Mouse (Mus musculus): ENCODE measurements around the gene B4galnt1. TPM values are rescaled to one million over a fixed set of nuclear protein-coding genes. Genes with fewer than 3 reads are reported as not detected.
"Not testable (repeated sequence)": the region's sequence is repeated elsewhere in the genome, so short reads cannot be mapped to it uniquely, and the experiment has no call there.

Gene B4galnt1
- polyA plus RNA-seq, 1 experiment from 2014 or later, result 9.3 TPM

DNA sequence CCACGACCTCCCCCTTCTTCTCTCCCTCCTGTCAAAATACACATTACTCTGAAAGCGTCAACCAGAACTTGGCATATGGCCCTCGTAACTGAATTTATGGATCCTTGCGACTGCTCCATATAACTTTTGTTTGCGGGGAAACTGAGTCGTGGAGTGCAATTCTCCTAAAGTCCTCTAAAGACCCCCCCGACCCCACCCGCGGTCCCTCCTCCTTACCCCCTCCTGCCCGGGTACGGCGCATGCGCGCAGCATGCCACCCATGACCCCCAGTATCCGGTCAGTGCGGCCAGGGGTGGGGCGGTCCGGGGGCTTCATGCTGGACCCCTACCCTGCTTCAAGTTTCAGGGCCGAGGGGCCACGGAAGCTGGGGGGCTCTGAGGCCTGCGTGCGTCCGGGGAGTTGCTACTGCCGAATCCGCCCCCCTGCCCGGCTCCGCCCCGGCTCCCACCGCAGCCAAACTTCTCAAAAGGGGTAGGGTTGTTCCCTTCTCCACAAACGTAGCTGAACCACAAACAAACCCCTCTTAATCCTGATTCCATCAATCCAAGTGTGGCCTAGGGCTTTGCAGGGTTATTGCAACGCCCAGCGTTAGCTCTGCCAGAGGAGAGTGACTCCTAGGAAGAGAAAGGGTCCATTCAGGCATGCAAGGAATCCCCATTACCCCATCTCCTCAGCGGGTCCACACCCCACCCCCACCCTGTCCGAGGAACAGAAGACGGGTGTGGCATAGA is 24.8 kb downstream of the B4galnt1 start, which contains the start of gene Arhgef25:
TSS of gene Arhgef25 (minus strand) at position 433 of the 731 bp plus-strand sequence.
- H3K36me3 ChIP-seq, result peaks cover 10% of the 10 kb centered on the region; the same call in 1 of the 2 replicates
- peaks cover 79% of the 10 kb centered on the region for H3K4me1 ChIP-seq (replicated peaks)
- ATAC-seq (ENCODE audit: low read depth), result 0 out of 2 replicates have a peak, but pooled peaks have one; percentile 1

DNA sequence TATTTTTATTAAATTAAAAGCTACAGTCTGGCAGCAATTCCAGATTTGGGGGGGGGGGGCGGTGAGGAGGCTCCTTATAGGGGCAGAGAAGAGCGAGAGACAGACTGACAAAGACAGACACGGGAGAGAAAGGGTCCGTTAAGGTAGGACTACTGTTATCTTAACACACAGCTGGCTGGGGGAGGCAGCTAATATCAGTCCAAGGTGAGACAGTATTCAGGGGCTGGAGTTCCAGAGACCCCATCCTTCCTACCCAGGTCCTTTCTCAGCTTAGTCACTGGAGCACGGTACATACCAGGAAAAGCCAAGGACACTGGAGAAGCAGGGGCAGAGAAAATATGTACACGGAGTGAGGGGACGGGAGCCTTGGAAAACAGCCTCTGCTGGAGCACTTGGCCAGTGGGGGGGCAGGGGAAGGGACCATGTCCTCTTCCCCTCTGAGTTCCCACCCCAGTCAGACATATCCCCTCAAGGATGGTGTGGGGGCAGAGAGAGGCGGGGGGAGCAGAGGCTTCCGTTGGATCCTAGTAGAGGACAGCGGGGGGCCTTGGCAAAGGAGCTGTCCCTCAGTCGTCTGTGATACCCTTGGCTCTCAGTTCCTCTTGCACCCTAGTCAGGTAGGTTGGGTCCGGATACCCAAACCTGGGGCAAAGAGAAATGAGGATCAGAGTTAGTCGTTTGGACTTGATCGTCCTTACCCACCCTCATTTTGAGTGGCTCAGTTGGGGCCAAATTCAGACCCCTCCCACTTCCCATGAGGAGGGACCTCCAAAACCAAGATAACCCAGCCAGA is 25.6 kb downstream of the B4galnt1 start:
- peaks cover 10% of the 10 kb centered on the region; the same call in 1 of the 2 replicates for H3K36me3 ChIP-seq
- H3K4me2 ChIP-seq, result peak overlapping the region; percentile 99
- peaks cover 84% of the 10 kb centered on the region for H3K4me1 ChIP-seq (replicated peaks)
- peak; percentile 34 for ATAC-seq (ENCODE audit: low read depth)
- DNase-seq, result no peak
- H3K27me3 ChIP-seq, result no peaks in the 10 kb centered on the region
- peak overlapping the region; percentile 90 for H3K27ac ChIP-seq
- 22% methylated on average over 14 of the region's 14 CpGs for WGBS (ENCODE audit: insufficient replicate concordance)
- peak overlapping the region; percentile 64 for H3K4me3 ChIP-seq (replicated peaks)
- H3K9ac ChIP-seq, result peak overlapping the region; percentile 79
- no peaks in the 10 kb centered on the region for H3K9me3 ChIP-seq (replicated peaks)

More for the DNA sequence above, 24.8 kb downstream of the B4galnt1 start, which contains the start of gene Arhgef25:
- no peaks in the 10 kb centered on the region for H3K9me3 ChIP-seq (replicated peaks)
- peak within 1 kb of the TSS; percentile 64 for H3K4me3 ChIP-seq (replicated peaks)
- peak within 1 kb of the TSS; percentile 90 for H3K27ac ChIP-seq
- DNase-seq, result peak; percentile 42
- peaks cover under 1% of the 10 kb centered on the region; the same call in 1 of the 2 replicates for H3K27me3 ChIP-seq
- H3K9ac ChIP-seq, result peak within 1 kb of the TSS; percentile 79
- H3K4me2 ChIP-seq, result peak within 1 kb of the TSS; percentile 99
- 1% methylated on average over 35 of the region's 35 CpGs for WGBS (ENCODE audit: insufficient replicate concordance)

DNA sequence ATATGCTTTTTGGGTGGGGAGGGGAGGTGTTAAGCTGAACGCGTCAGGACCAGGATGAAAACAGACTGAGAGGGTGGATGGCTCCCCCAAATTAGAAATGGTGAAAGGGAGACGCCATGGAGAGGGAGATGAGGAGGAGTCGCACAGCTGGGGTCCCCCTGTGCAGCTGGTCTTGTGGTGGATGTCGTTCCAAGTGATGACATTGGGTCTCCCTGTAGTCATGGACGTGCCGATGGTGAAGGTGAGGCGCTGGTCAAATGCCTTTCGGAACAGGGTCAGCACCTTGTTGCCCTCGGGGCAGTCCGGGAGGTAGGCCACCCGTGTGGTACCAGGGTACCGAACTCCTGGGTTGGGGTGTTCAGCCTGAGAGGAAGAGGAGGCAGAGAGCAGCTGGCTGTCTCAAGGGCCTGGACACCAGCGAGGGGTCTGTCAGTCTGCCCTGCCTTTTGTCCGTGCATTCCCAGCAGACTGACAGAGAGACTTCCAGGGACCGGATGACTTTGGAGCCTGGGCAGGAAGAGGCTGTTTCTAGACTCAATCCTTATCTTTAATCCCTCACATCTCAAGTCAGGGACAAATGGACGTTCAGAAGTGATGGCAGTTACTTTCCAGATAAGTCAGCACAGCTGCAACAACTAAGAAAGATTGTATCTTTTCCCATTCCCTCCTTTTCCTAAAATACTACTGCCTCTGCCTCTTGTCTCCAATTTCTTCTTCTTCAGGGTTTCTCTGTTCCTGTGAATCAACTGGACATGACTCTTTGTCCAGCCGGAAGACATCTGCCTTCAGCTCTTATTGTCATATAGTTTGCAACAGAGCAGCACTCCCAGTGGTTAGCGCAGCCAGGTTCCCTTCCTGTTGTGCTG is 26.4 kb downstream of the B4galnt1 start:
- Histone ChIP-seq H3K4me1 (replicated peaks) (peaks cover 87% of the 10 kb centered on the region), H3K36me3 (peaks cover 10% of the 10 kb centered on the region; the same call in 1 of the 2 replicates), H3K27me3 (no peaks in the 10 kb centered on the region), H3K9me3 (replicated peaks) (no peaks in the 10 kb centered on the region), H3K27ac (peak overlapping the region; percentile 90), H3K4me2 (peak overlapping the region; percentile 99), H3K9ac (peak overlapping the region; percentile 79), H3K4me3 (replicated peaks) (no peak overlapping the region)
- WGBS (ENCODE audit: insufficient replicate concordance), result 57% methylated on average over 19 of the region's 19 CpGs
- ATAC-seq (ENCODE audit: low read depth) (no peak), DNase-seq (no peak)

DNA sequence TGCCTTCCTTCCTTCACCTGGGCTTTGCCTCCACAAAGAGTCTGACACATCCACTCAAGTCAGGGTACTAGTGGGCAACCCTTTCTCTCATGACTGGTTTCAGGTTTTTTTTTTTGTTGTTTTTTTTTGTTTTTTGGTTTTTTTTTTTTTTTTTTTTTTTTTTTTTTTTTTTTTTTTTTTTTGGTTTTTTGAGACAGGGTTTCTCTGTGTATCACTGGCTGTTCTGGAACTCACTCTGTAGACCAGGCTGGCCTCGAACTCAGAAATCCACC is 27.0 kb downstream of the B4galnt1 start:
- H3K4me2 ChIP-seq; H3K9me3 ChIP-seq (replicated peaks); H3K27me3 ChIP-seq; H3K9ac ChIP-seq; DNase-seq; H3K4me3 ChIP-seq (replicated peaks); ATAC-seq (ENCODE audit: low read depth): not testable (repeated sequence)
- 64% methylated on average over 1 of the region's 1 CpGs for WGBS (ENCODE audit: insufficient replicate concordance)
- Histone ChIP-seq H3K27ac (peak overlapping the region; percentile 90), H3K4me1 (replicated peaks) (peaks cover 90% of the 10 kb centered on the region), H3K36me3 (peaks cover 11% of the 10 kb centered on the region)

DNA sequence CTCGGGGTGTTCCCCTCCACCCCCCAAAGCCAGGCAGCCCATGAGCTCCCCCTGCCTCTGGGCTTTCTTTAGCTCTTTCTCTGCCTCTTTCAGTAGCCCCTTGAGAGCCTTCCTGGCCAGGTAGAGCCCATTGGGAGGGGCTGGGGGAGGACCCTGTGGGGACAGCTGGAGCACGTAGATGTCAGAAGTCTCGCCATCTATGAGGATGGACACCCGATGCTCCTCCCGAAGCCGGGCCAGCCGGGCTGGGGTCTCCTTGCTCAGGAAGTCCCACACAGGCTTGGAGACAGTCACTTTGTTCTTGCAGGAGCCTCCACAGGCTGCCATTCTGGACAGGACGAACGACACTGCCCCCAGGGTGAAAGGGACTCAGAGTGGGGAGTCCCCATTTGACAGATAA is 28.0 kb downstream of the B4galnt1 start:
- no peaks in the 10 kb centered on the region for H3K27me3 ChIP-seq
- peaks cover 21% of the 10 kb centered on the region for H3K36me3 ChIP-seq
- 71% methylated on average over 9 of the region's 9 CpGs for WGBS (ENCODE audit: insufficient replicate concordance)
- no peak overlapping the region for H3K4me3 ChIP-seq (replicated peaks)
- H3K4me1 ChIP-seq (replicated peaks), result peaks cover 92% of the 10 kb centered on the region
- peak overlapping the region; percentile 89 for H3K27ac ChIP-seq
- H3K9ac ChIP-seq, result peak overlapping the region; percentile 43; the same call in 1 of the 2 replicates
- peak overlapping the region; percentile 34 for H3K4me2 ChIP-seq
- DNase-seq (no peak), ATAC-seq (ENCODE audit: low read depth) (no peak)
- H3K9me3 ChIP-seq (replicated peaks), result no peaks in the 10 kb centered on the region

DNA sequence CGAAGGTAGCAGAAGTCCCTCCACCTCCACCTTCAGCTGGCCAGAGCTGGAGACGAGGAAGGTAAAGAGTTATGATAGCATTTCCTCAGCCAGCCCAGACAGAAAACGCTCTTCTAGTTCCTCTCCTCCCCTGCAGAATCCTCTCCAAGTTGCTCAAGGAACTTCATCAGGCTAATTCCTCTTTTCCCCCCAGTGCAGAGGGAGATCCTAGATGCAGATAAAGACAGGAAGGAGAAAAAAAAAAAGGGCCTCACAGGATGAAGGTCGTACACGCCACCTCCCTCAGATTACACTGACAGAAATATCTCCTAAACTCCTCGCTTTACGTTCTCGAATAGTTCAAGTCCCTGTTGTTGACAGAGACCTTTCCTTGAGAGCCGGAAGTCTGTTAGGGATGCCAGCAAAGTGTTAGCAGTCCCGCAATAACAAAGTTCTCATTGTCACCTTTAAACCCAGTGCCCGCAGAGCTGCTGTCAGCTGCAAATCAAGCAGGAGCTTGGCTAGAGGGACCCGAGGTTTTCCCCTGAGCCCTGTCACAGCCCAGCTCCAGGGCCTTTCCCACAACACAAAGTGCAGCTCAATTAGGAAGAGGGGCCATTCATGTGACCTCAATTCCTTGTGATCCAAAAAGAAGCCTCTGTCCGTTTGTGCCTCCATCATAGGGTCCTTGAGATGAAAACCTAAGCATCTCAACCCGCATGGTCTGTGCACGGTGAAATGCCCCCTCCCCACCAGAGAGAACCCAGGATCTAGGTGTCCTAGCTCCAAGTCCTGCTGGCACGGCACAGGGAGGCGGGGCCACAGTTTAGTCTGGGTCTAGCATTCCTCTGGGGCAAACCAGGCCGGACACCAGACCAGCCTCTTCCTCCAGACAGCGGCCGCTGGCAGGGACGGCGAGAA is 29.7 kb downstream of the B4galnt1 start:
- Histone ChIP-seq H3K27ac (peak overlapping the region; percentile 93), H3K27me3 (no peaks in the 10 kb centered on the region), H3K4me3 (replicated peaks) (peak overlapping the region; percentile 88), H3K9me3 (replicated peaks) (no peaks in the 10 kb centered on the region), H3K4me2 (peak overlapping the region; percentile 98), H3K4me1 (replicated peaks) (peaks cover 84% of the 10 kb centered on the region), H3K9ac (peak overlapping the region; percentile 95), H3K36me3 (peaks cover 37% of the 10 kb centered on the region)
- ATAC-seq (ENCODE audit: low read depth) (peak; percentile 61), DNase-seq (no peak)
- 5% methylated on average over 22 of the region's 22 CpGs for WGBS (ENCODE audit: insufficient replicate concordance)

DNA sequence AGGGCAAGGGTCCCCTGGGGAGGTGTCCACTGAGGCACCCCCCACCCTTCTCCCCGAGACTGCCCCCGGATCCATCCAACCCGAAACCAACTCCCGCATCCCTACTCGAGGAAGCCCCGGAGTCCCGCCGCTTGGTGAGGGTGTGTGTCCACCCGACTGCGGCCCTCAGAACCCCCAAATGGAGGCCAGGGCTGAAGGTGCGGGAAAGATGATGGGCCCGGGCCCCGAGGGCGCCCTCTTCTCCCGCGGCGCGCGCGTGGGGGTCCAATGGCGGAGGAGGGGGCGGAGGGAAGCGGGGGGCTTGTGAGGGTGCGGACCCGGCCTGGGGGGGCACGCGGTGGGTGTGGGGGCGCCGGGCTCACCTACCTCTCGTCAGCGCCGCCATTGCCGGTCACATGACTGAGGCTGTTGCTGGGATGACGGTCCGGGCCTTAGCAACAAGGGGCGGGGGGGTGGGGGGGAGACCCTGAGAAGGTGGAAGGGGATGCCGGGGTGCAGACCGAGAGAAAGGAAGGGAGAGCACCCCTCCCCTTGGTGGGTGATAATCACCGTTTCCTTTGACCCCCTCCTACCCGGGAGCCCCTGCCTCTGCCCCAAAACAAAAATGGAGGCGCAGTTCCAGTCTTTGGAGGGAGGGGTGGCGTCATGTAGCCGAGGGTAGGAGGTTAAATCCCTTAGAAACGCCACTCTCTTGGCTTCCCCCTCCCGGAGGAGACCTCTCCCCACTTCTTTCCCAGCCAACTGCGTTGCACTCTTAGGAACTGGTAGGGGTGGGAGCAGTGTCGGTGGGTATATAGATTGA is 30.5 kb downstream of the B4galnt1 start, which contains the start of gene Dtx3:
TSS of gene Dtx3 (minus strand) at position 401 of the 802 bp plus-strand sequence.
- Histone ChIP-seq H3K27me3 (no peaks in the 10 kb centered on the region), H3K36me3 (peaks cover 46% of the 10 kb centered on the region), H3K27ac (peak within 1 kb of the TSS; percentile 93), H3K9me3 (replicated peaks) (no peaks in the 10 kb centered on the region), H3K9ac (peak within 1 kb of the TSS; percentile 95), H3K4me1 (replicated peaks) (peaks cover 84% of the 10 kb centered on the region), H3K4me2 (peak within 1 kb of the TSS; percentile 98), H3K4me3 (replicated peaks) (peak within 1 kb of the TSS; percentile 88)
- under 1% methylated on average over 32 of the region's 47 CpGs for WGBS (ENCODE audit: insufficient replicate concordance)
- no peak for DNase-seq
- peak; percentile 30 for ATAC-seq (ENCODE audit: low read depth)

DNA sequence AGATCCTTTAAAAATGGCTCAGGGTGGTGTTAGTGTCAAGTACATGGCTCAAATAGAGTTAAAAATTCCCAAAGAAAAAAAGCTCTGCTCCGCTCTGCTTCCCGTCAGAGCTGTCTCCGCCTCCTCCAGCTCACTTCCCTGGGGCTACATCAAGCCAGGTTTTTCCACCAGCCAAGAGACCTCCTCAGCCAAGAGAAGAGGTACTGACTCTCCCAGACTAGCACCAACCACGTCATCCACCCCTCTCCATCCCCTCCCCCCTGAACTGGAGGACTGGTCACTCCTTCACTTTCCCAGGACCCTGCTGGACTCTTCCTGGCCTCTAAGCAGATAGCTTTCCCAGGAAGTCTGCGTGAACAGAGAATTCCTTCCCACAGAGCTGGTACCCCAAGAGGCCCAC is 31.4 kb downstream of the B4galnt1 start:
- DNase-seq (no peak), ATAC-seq (ENCODE audit: low read depth) (no peak)
- Histone ChIP-seq H3K9ac (peak overlapping the region; percentile 95), H3K36me3 (peaks cover 54% of the 10 kb centered on the region), H3K4me2 (peak overlapping the region; percentile 98), H3K27ac (peak overlapping the region; percentile 93), H3K9me3 (replicated peaks) (no peaks in the 10 kb centered on the region), H3K4me1 (replicated peaks) (peaks cover 82% of the 10 kb centered on the region), H3K4me3 (replicated peaks) (peak overlapping the region; percentile 88), H3K27me3 (no peaks in the 10 kb centered on the region)
- WGBS (ENCODE audit: insufficient replicate concordance), result 64% methylated on average over 5 of the region's 5 CpGs

DNA sequence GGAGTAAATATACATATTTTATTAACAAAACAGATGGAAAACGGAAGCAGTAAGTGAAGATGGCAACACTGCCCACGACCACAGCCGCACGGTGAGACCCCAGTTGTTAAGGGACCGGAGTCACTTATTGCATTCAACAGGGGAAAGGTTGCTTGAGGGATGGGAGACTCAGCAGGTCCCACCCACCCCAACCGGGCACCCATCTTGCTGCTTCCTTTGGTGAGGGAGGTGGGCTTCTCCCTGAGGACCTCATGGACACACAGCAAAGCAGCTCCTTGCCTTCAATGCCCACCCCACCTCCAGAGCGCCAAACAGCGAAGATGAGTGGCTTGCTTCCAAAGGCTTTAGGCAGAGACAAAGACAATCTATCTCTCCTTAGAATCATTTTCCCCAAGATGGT is 32.1 kb downstream of the B4galnt1 start:
- Histone ChIP-seq H3K9me3 (replicated peaks) (no peaks in the 10 kb centered on the region), H3K4me2 (no peak overlapping the region), H3K36me3 (peaks cover 60% of the 10 kb centered on the region), H3K27me3 (no peaks in the 10 kb centered on the region), H3K4me1 (replicated peaks) (peaks cover 82% of the 10 kb centered on the region), H3K4me3 (replicated peaks) (no peak overlapping the region), H3K27ac (peak overlapping the region; percentile 63), H3K9ac (no peak overlapping the region)
- 87% methylated on average over 8 of the region's 8 CpGs for WGBS (ENCODE audit: insufficient replicate concordance)
- no peak for ATAC-seq (ENCODE audit: low read depth)
- DNase-seq, result no peak
